Mouse (Mus musculus): ENCODE measurements at regions not wholly inside any gene's neighbourhood (a gene's known extent, or its start where the extent isn't known, plus 50 kb on each side); places are given as distances from the start of the nearest gene placed in this dataset.

- no peak for DNase-seq
Observed at GRCm38 (mm10) chr6:147970162-147970608, 76.9 kb upstream of the Far2 start.

GRCm38 (mm10) chr6:147972552-147972951 lies 74.5 kb upstream of the Far2 start:
- no peak for DNase-seq

- no peak for DNase-seq
Observed at GRCm38 (mm10) chr6:147973059-147973458, 74.0 kb upstream of the Far2 start.

GRCm38 (mm10) chr6:147975917-147976316 lies 71.1 kb upstream of the Far2 start:
- DNase-seq: no peak

GRCm38 (mm10) chr6:147989381-147989780 lies 57.7 kb upstream of the Far2 start:
- DNase-seq: no peak

Data from cerebellum, postnatal 10 days (tissue).